Mouse (Mus musculus): ENCODE data around the gene Rpl13a.

DNA sequence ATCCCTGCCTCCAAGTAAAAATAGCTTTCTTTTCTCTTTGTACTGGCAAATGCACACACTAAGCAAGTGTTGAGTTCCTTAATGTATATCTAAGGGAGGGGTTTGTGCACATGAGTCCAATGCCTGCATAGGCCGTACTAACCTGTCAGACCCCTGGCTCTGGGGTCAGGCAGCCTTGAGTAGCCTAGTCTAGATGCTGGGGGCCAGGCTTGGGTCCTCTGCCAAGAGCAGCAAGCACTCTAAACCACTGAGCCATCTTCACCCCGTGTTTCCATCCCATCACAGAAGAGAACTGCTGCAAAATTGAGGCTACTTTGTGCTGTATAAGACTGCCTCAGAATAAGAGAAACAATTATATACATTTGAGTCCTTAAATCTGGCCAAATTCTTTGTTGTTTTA, 50.7 kb downstream of the Rpl13a start:
- no peak for TF ChIP-seq CTCF (IDR thresholded peaks at IDR 0.05; ENCODE audit: borderline replicate concordance, control insufficient read depth, extremely low read depth, insufficient read depth, low read length, poor library complexity)
- no peak for TF ChIP-seq POLR2A (IDR thresholded peaks at IDR 0.05; ENCODE audit: control insufficient read depth, extremely low read depth, insufficient read depth, low read length, poor library complexity)
